Mouse (Mus musculus) cerebellum, adult 9-11 months (tissue): ENCODE results near the gene Acap3.

Source experiments
- DNase-seq: peaks from one replicate; pipeline ENCODE4 v3.0.0; 2022

The Acap3 gene

GRCm38 (mm10) chr4:155887674-155888073 is 3.9 kb upstream of the Acap3 start:
- DNase-seq, result no peak

- DNase-seq, result peak; percentile 17
Observed at GRCm38 (mm10) chr4:155888181-155888580, 3.4 kb upstream of the Acap3 start.

GRCm38 (mm10) chr4:155889316-155889715 is 2.3 kb upstream of the Acap3 start:
- DNase-seq, result peak; percentile 32

GRCm38 (mm10) chr4:155891011-155891471 is 581 bp upstream of the Acap3 start:
- no peak for DNase-seq

- peak; percentile 88 for DNase-seq
Observed at GRCm38 (mm10) chr4:155892017-155892416, 395 bp downstream of the Acap3 start.

- peak; percentile 74 for DNase-seq
Observed at GRCm38 (mm10) chr4:155892438-155893211, 1.0 kb downstream of the Acap3 start.

- DNase-seq, result peak; percentile 39
Observed at GRCm38 (mm10) chr4:155893212-155893690, 1.6 kb downstream of the Acap3 start.

- DNase-seq, result peak; percentile 70
Observed at GRCm38 (mm10) chr4:155894311-155894881, 2.8 kb downstream of the Acap3 start.

- DNase-seq, result peak; percentile 86
Observed at GRCm38 (mm10) chr4:155895216-155895615, 3.6 kb downstream of the Acap3 start.

GRCm38 (mm10) chr4:155895826-155896225 is 4.2 kb downstream of the Acap3 start:
- DNase-seq, result peak; percentile 27

- DNase-seq, result peak; percentile 38
Observed at GRCm38 (mm10) chr4:155896461-155896860, 4.8 kb downstream of the Acap3 start.

GRCm38 (mm10) chr4:155898318-155898717 is 6.7 kb downstream of the Acap3 start:
- peak; percentile 17 for DNase-seq

GRCm38 (mm10) chr4:155899355-155899754 is 7.7 kb downstream of the Acap3 start:
- DNase-seq, result peak; percentile 16

- peak; percentile 47 for DNase-seq
Observed at GRCm38 (mm10) chr4:155901205-155901604, 9.6 kb downstream of the Acap3 start.

GRCm38 (mm10) chr4:155903246-155903645 is 11.6 kb downstream of the Acap3 start:
- no peak for DNase-seq

GRCm38 (mm10) chr4:155904318-155905102 is 12.9 kb downstream of the Acap3 start:
- peak; percentile 11 for DNase-seq

- DNase-seq, result peak; percentile 7
Observed at GRCm38 (mm10) chr4:155905634-155906033, 14.0 kb downstream of the Acap3 start.

- DNase-seq, result no peak
Observed at GRCm38 (mm10) chr4:155906125-155906524, 14.5 kb downstream of the Acap3 start.

GRCm38 (mm10) chr4:155907003-155907402 is 15.4 kb downstream of the Acap3 start:
- DNase-seq, result no peak

GRCm38 (mm10) chr4:155908281-155908680 is 16.7 kb downstream of the Acap3 start:
- DNase-seq, result no peak

GRCm38 (mm10) chr4:155908751-155909150 is 17.1 kb downstream of the Acap3 start:
- no peak for DNase-seq

GRCm38 (mm10) chr4:155932031-155932430 is 40.4 kb downstream of the Acap3 start:
- DNase-seq, result no peak

- peak; percentile 67 for DNase-seq
Observed at GRCm38 (mm10) chr4:155943049-155943452, 51.4 kb downstream of the Acap3 start.
